ENCODE assay signal across 12 mouse cellular contexts in the genomic region with DNA sequence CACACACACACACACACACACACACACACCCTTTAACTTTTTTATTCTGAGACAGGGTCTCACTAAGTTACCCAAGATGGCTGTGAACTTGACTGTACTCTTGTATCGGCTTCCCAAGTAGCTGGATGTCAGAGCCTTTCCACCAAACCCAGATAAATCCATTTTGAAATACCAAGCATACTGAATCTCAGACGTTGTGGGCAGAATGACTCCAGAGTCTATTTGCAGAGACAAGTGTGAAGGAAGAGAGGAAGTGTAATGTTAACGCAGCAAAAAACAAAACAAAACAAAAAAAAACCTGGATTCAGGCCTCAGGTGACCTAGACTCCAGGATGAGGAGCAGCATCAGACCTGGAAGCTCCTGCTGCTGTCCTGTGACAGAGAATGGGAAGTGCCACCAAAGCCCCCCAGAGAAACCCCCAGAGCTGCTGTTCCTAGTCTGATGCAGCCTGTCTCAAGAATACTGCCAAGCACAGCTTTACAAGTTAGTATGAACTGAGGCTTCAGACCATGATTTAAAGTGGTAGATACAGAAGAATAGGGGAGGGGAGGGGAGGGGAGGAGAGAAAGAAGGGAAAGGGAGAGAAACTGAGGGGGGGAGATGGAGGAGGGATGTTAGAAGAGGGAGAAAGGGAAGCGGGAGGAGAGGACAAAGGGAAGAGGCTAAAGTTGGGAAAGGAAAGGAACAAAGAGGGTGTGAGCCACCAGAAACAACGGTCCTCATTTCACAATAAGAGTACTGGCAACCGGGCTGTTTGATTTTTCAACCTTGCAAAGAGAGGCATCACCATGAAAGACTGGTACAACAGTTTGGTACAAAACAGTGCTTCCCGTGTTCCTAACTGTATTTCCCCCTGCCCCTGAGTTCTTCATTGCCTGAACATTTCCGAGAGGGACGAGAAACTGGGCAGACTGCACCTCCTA.
A peak's percentile ranks its signal among the peaks of the same experiment; 100 is the strongest.
DNase-seq lines count a peak whose midpoint lies in the region; ATAC-seq and TF ChIP-seq lines count a peak whose summit lies in the region.
"Had no signal": no experiment of that assay in that cellular context is flagged by ENCODE, and none has a peak within 500 bp of the region (broad histone marks: within the 10 kb centered on the region; RNA-seq: fewer than 3 reads in every experiment).

No protein-coding gene starts in this region.

- H3K9ac ChIP-seq in lung, embryonic 16.5 days (ENCODE audit: low read length), result peak overlapping the region; percentile 44
- no peak overlapping the region for H3K9ac ChIP-seq in hindbrain, embryonic 15.5 days
- no peak overlapping the region for H3K9ac ChIP-seq in neural tube, embryonic 15.5 days (replicated peaks)
- no peak overlapping the region for H3K9ac ChIP-seq in intestine, embryonic 16.5 days (ENCODE audit: low read depth, low read length)
- H3K9ac ChIP-seq: limb, embryonic 15.5 days had no signal

- no peak for TF ChIP-seq CTCF in gastrocnemius, adult 2 months (IDR thresholded peaks at IDR 0.05)

- no peak for DNase-seq in gastrocnemius, adult 2 months
- no peak for DNase-seq in gastrocnemius, adult 18-20 months (ENCODE audit: low spot score)
- no peak for DNase-seq in lung, adult 18-20 months
- DNase-seq: embryo, embryonic 11 days; gastrocnemius, postnatal 14 days had no signal

- H3K9me3 ChIP-seq in lung, embryonic 16.5 days (ENCODE audit: control insufficient read depth, low read length), result no peaks in the 10 kb centered on the region
- no peaks in the 10 kb centered on the region for H3K9me3 ChIP-seq in hindbrain, embryonic 15.5 days
- H3K9me3 ChIP-seq in neural tube, embryonic 15.5 days (replicated peaks), result no peaks in the 10 kb centered on the region
- H3K9me3 ChIP-seq in intestine, embryonic 16.5 days (ENCODE audit: control insufficient read depth, low read length), result peaks cover 4% of the 10 kb centered on the region; the same call in 1 of the 2 replicates
- H3K9me3 ChIP-seq: limb, embryonic 15.5 days had no signal

- H3K4me3 ChIP-seq in gastrocnemius, adult 2 months, result no peak overlapping the region; the same call in 1 of the 2 replicates
- peak overlapping the region; percentile 12; the same call in 1 of the 2 replicates for H3K4me3 ChIP-seq in lung, embryonic 16.5 days (ENCODE audit: low read length)
- no peak overlapping the region for H3K4me3 ChIP-seq in hindbrain, embryonic 15.5 days
- no peak overlapping the region for H3K4me3 ChIP-seq in neural tube, embryonic 15.5 days (replicated peaks)
- H3K4me3 ChIP-seq in intestine, embryonic 16.5 days (ENCODE audit: low read length), result no peak overlapping the region
- H3K4me3 ChIP-seq: limb, embryonic 15.5 days; megakaryocyte, embryonic 14.5 days had no signal

- no peaks in the 10 kb centered on the region for H3K27me3 ChIP-seq in lung, embryonic 16.5 days (ENCODE audit: control insufficient read depth, insufficient read depth, low read depth, low read length)
- no peaks in the 10 kb centered on the region for H3K27me3 ChIP-seq in hindbrain, embryonic 15.5 days
- no peaks in the 10 kb centered on the region for H3K27me3 ChIP-seq in neural tube, embryonic 15.5 days (replicated peaks)
- no peaks in the 10 kb centered on the region for H3K27me3 ChIP-seq in intestine, embryonic 16.5 days (replicated peaks; ENCODE audit: control insufficient read depth, insufficient read depth, low read length)
- H3K27me3 ChIP-seq: limb, embryonic 15.5 days had no signal

- peaks cover 9% of the 10 kb centered on the region for H3K4me1 ChIP-seq in lung, embryonic 16.5 days (replicated peaks; ENCODE audit: control insufficient read depth, insufficient read depth, low read length)
- H3K4me1 ChIP-seq in hindbrain, embryonic 15.5 days (replicated peaks), result peaks cover 32% of the 10 kb centered on the region
- peaks cover 15% of the 10 kb centered on the region; the same call in 1 of the 2 replicates for H3K4me1 ChIP-seq in neural tube, embryonic 15.5 days
- peaks cover 16% of the 10 kb centered on the region for H3K4me1 ChIP-seq in intestine, embryonic 16.5 days (ENCODE audit: control insufficient read depth, insufficient read depth, low read length)

- H3K36me3 ChIP-seq in lung, embryonic 16.5 days (ENCODE audit: control insufficient read depth, insufficient read depth, low read length), result no peaks in the 10 kb centered on the region
- no peaks in the 10 kb centered on the region for H3K36me3 ChIP-seq in hindbrain, embryonic 15.5 days
- H3K36me3 ChIP-seq in neural tube, embryonic 15.5 days, result no peaks in the 10 kb centered on the region
- H3K36me3 ChIP-seq in intestine, embryonic 16.5 days (ENCODE audit: control insufficient read depth, insufficient read depth, low read length), result no peaks in the 10 kb centered on the region
- H3K36me3 ChIP-seq: limb, embryonic 15.5 days had no signal

- 22% methylated on average over 9 of the region's 9 CpGs for WGBS in lung, embryonic 16.5 days
- 25% methylated on average over 9 of the region's 9 CpGs for WGBS in hindbrain, embryonic 15.5 days
- 25% methylated on average over 9 of the region's 9 CpGs for WGBS in neural tube, embryonic 15.5 days
- 48% methylated on average over 9 of the region's 9 CpGs for WGBS in intestine, embryonic 16.5 days

- peak; percentile 44; the same call in 1 of the 2 replicates for ATAC-seq in lung, embryonic 16.5 days (ENCODE audit: low read depth)
- no peak for ATAC-seq in hindbrain, embryonic 15.5 days (ENCODE audit: low FRiP score, low read depth)
- no peak for ATAC-seq in neural tube, embryonic 15.5 days (ENCODE audit: low FRiP score)
- no peak for ATAC-seq in intestine, embryonic 16.5 days
- no peak for ATAC-seq in inflammation-experienced regulatory T-cells, adult 6 months

- intact Hi-C loops in gastrocnemius, adult 2 months (cut with DNase I), result no loop called here

- peak overlapping the region; percentile 21; the same call in 1 of the 2 replicates for H3K27ac ChIP-seq in gastrocnemius, adult 2 months
- peak overlapping the region; percentile 68 for H3K27ac ChIP-seq in lung, embryonic 16.5 days (ENCODE audit: low read length)
- H3K27ac ChIP-seq in hindbrain, embryonic 15.5 days (replicated peaks), result peak overlapping the region; percentile 20
- H3K27ac ChIP-seq in neural tube, embryonic 15.5 days (replicated peaks), result peak overlapping the region; percentile 38; the same call in 1 of the 2 replicates
- no peak overlapping the region for H3K27ac ChIP-seq in intestine, embryonic 16.5 days (ENCODE audit: low read length)
- H3K27ac ChIP-seq: limb, embryonic 15.5 days had no signal

- peak overlapping the region; percentile 36 for H3K4me2 ChIP-seq in lung, embryonic 16.5 days (ENCODE audit: low read depth, low read length)
- peak overlapping the region; percentile 21 for H3K4me2 ChIP-seq in hindbrain, embryonic 15.5 days
- H3K4me2 ChIP-seq in neural tube, embryonic 15.5 days, result peak overlapping the region; percentile 11
- no peak overlapping the region for H3K4me2 ChIP-seq in intestine, embryonic 16.5 days (ENCODE audit: low read depth, low read length)
- H3K4me2 ChIP-seq: limb, embryonic 15.5 days had no signal
